Mouse (Mus musculus) liver, adult (tissue): ENCODE results near the gene Utp6.

Experiments
- GATA4 ChIP-seq: IDR thresholded peaks from 2 replicates; pipeline ENCODE4 v1.6.1; 2014; ENCODE audit warnings: mild to moderate bottlenecking, low read length; ENCODE audit not compliant: insufficient replicate concordance

Gene Utp6

GRCm38 (mm10) chr11:79908600-79909483, 53.3 kb downstream of the Utp6 start:
- no peak for TF ChIP-seq GATA4

GRCm38 (mm10) chr11:79906920-79907319, 55.3 kb downstream of the Utp6 start:
- no peak for TF ChIP-seq GATA4

GRCm38 (mm10) chr11:79902881-79903481, 59.2 kb downstream of the Utp6 start:
- no peak for TF ChIP-seq GATA4

DNA sequence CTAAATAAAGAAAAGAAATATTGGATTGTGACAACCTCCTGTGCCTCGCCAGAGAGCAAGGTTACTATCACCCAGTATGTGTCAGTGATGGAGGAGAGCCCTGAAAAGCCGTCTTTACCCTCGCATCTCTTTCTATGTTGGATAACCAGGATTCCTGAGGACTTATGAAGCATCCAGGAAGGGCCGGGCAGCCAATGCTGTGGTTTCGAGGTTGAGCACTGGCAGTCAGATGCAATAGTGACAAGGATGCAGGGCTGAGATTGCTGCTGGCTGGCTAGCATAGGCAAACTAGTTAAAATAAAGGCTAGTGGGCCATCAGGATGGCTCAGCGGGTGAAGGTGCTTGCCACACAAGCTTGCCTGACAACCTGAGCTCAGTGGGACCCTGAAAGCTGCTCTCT, 61.0 kb downstream of the Utp6 start:
- TF ChIP-seq GATA4 = no peak

- no peak for TF ChIP-seq GATA4
These were observed 69.9 kb downstream of the Utp6 start for GRCm38 (mm10) chr11:79892259-79892658.

DNA sequence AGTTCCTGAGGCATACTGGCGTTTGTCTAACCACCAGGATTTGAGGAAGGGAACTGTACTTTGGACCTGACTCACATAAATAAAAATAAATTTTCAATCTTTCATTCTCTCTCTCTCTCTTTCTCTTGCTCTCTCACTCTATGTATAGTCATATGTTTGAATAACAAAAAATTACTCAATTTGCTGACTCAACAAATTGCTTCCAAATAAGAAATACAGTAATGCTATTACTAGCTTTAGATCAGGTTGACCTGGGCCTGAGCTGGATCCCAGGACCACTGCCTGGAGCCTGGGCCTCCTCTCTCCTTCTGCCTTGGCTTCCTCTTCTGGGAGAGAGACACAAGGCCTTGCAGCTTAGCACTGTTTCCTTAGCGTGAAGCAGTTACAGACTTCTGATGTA, 71.4 kb downstream of the Utp6 start:
- no peak for TF ChIP-seq GATA4

DNA sequence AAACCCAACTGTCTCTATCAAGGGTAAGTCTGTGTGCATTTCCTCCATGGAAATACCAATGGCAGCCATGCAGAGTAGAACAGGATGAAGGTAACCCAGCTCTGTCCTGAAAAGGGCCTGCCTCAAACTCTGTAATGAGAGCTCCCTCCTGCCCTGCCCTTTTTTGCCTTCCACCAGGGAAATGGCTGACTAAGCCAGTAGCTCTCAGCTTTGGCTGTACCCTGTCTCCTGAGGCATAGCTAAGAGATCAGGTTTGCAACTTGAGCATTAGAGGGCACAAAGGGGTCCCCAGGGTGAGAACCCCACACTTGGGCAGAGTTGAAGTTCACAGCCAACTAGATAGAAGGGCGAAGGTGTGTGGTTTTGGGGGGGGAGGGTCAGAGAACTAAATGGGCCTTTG, 75.2 kb downstream of the Utp6 start:
- no peak for TF ChIP-seq GATA4

GRCm38 (mm10) chr11:79886395-79886794, 75.8 kb downstream of the Utp6 start:
- TF ChIP-seq GATA4 = no peak

- no peak for TF ChIP-seq GATA4
These were observed 76.3 kb downstream of the Utp6 start for GRCm38 (mm10) chr11:79885713-79886393.

- no peak for TF ChIP-seq GATA4
These were observed 77.4 kb downstream of the Utp6 start for GRCm38 (mm10) chr11:79884784-79885183.
